Mouse (Mus musculus) MEL (cell line): ENCODE measurements around the gene Fkbp6. TPM values are rescaled to one million over a fixed set of nuclear protein-coding genes. Genes with fewer than 3 reads are reported as not detected.

Source experiments
- DNase-seq: peaks from one replicate; pipeline ENCODE4 v3.0.0; 2011; ENCODE audit warnings: low read depth, low spot score
- H3K27ac ChIP-seq: 2 replicates; pipeline ENCODE4 v1.5.1; 2012; ENCODE audit warnings: low read depth, mild to moderate bottlenecking, control low read depth, low read length, moderate library complexity; ENCODE audit not compliant: control insufficient read depth
- H3K27me3 ChIP-seq, 2 experiments: fragments of 150-350 bp in 1 of 2; sonication (generic) in 1 of 2; 2 replicates each; pipeline ENCODE4 v1.6.1; 2012; ENCODE audit warnings: low read length in 2 of 2, mild to moderate bottlenecking in 2 of 2, improper control_type of control experiment in 1 of 2, moderate library complexity in 1 of 2; ENCODE audit not compliant: insufficient read depth in 2 of 2, control insufficient read depth in 1 of 2
- H3K36me3 ChIP-seq, 2 experiments: 2 replicates each; pipeline ENCODE4 v1.6.1; 2012 to 2014; ENCODE audit warnings: low read length in 2 of 2, improper control_type of control experiment in 1 of 2, inconsistent platforms in 1 of 2, mild to moderate bottlenecking in 1 of 2; ENCODE audit not compliant: insufficient read depth in 2 of 2, control insufficient read depth in 1 of 2
- H3K4me1 ChIP-seq, 2 experiments: fragments of 150-350 bp in 1 of 2; sonication (generic) in 1 of 2; 2 replicates each; pipeline ENCODE4 v1.6.1; 2012; ENCODE audit warnings: low read length in 2 of 2, improper control_type of control experiment in 1 of 2, mild to moderate bottlenecking in 1 of 2; ENCODE audit not compliant: insufficient read depth in 2 of 2, control insufficient read depth in 1 of 2
- H3K4me3 ChIP-seq, 2 experiments: fragments of 150-350 bp in 1 of 2; sonication (generic) in 1 of 2; 2 replicates each; pipeline ENCODE4 v1.5.1; 2012; ENCODE audit warnings: low read depth in 2 of 2, low read length in 2 of 2, mild to moderate bottlenecking in 2 of 2, moderate library complexity in 2 of 2, control low read depth in 1 of 2, improper control_type of control experiment in 1 of 2; ENCODE audit not compliant: control insufficient read depth in 1 of 2, insufficient read depth in 1 of 2
- H3K79me2 ChIP-seq: 2 replicates; pipeline ENCODE4 v1.6.1; 2012; ENCODE audit warnings: mild to moderate bottlenecking, low read length, moderate library complexity; ENCODE audit not compliant: control insufficient read depth, poor library complexity, insufficient read depth
- H3K9ac ChIP-seq: 2 replicates; pipeline ENCODE4 v1.6.1; 2012; ENCODE audit warnings: low read depth, mild to moderate bottlenecking, control low read depth, low read length, moderate library complexity; ENCODE audit not compliant: control insufficient read depth, poor library complexity, severe bottlenecking
- H3K9me3 ChIP-seq: fragments of 150-350 bp; sonication (generic); replicated peaks from 2 replicates; pipeline ENCODE4 v1.6.1; 2012; ENCODE audit warnings: mild to moderate bottlenecking, low read length, improper control_type of control experiment, moderate library complexity; ENCODE audit not compliant: insufficient read depth
- E2F4 ChIP-seq: IDR thresholded peaks from 2 replicates; pipeline ENCODE4 v1.6.1; 2011; ENCODE audit warnings: low read depth, low read length, improper control_type of control experiment, borderline replicate concordance
- GABPA ChIP-seq: IDR thresholded peaks from 2 replicates; pipeline ENCODE4 v1.6.1; 2012; ENCODE audit warnings: low read depth, mild to moderate bottlenecking, inconsistent platforms, low read length, improper control_type of control experiment, moderate library complexity
- GATA1 ChIP-seq: IDR thresholded peaks from 2 replicates; pipeline ENCODE4 v1.6.1; 2011; ENCODE audit warnings: low read depth, low read length, improper control_type of control experiment
- JUND ChIP-seq: IDR thresholded peaks from 2 replicates; pipeline ENCODE4 v1.6.1; 2011; ENCODE audit warnings: low read depth, mild to moderate bottlenecking, improper control_type of control experiment, low read length
- KAT2A ChIP-seq: conservative IDR thresholded peaks from 2 replicates; pipeline ENCODE4 v1.6.1; 2012; ENCODE audit warnings: low read depth, low read length, improper control_type of control experiment, inconsistent platforms
- MAZ ChIP-seq: IDR thresholded peaks from 2 replicates; pipeline ENCODE4 v1.6.1; 2012; ENCODE audit warnings: low read depth, mild to moderate bottlenecking, inconsistent platforms, low read length, improper control_type of control experiment
- MYC ChIP-seq: IDR thresholded peaks from 2 replicates; pipeline ENCODE4 v1.6.1; 2011; ENCODE audit warnings: low read depth, mild to moderate bottlenecking, low read length, improper control_type of control experiment, moderate library complexity
- POLR2A ChIP-seq, 2 experiments: IDR thresholded peaks; 2 replicates each; pipeline ENCODE4 v1.6.1; 2011 to 2012; ENCODE audit warnings: low read length in 2 of 2, mild to moderate bottlenecking in 2 of 2, control low read depth in 1 of 2, improper control_type of control experiment in 1 of 2, low read depth in 1 of 2, moderate library complexity in 1 of 2; ENCODE audit not compliant: control insufficient read depth in 1 of 2, insufficient read depth in 1 of 2, poor library complexity in 1 of 2
- RAD21 ChIP-seq: IDR thresholded peaks from 2 replicates; pipeline ENCODE4 v1.6.1; 2011; ENCODE audit warnings: mild to moderate bottlenecking, low read depth, low read length, improper control_type of control experiment
- RCOR1 ChIP-seq: IDR thresholded peaks from 2 replicates; pipeline ENCODE4 v1.6.1; 2012; ENCODE audit warnings: low read depth, mild to moderate bottlenecking, inconsistent platforms, low read length, improper control_type of control experiment
- SMC3 ChIP-seq: IDR thresholded peaks from 2 replicates; pipeline ENCODE4 v1.6.1; 2011; ENCODE audit warnings: low read depth, low read length, improper control_type of control experiment
- UBTF ChIP-seq: IDR thresholded peaks from 2 replicates; pipeline ENCODE4 v1.6.1; 2012; ENCODE audit warnings: low read depth, mild to moderate bottlenecking, inconsistent platforms, low read length, improper control_type of control experiment, moderate library complexity, borderline replicate concordance; ENCODE audit not compliant: insufficient read depth
- USF1 ChIP-seq: IDR thresholded peaks from 2 replicates; pipeline ENCODE4 v1.6.1; 2014; ENCODE audit warnings: low read depth, mild to moderate bottlenecking, inconsistent platforms, low read length, improper control_type of control experiment, moderate library complexity
- USF2 ChIP-seq, 2 experiments: IDR thresholded peaks; 2 replicates each; pipeline ENCODE4 v1.6.1; 2011 to 2012; ENCODE audit warnings: improper control_type of control experiment in 2 of 2, low read length in 2 of 2, borderline replicate concordance in 1 of 2, inconsistent platforms in 1 of 2, low read depth in 1 of 2, mild to moderate bottlenecking in 1 of 2; ENCODE audit not compliant: insufficient read depth in 1 of 2
- ZKSCAN1 ChIP-seq: IDR thresholded peaks from 2 replicates; pipeline ENCODE4 v1.6.1; 2012; ENCODE audit warnings: low read depth, mild to moderate bottlenecking, inconsistent platforms, low read length, improper control_type of control experiment, moderate library complexity
- ZNF384 ChIP-seq: IDR thresholded peaks from 2 replicates; pipeline ENCODE4 v1.6.1; 2012; ENCODE audit warnings: low read depth, mild to moderate bottlenecking, inconsistent platforms, low read length, improper control_type of control experiment
- polyA plus RNA-seq, 2 experiments: library from polyadenylated mRNA; stranded (reverse) in 1 of 2; unstranded in 1 of 2; fragments of >175 nt in 1 of 2; fragments of >200 nt in 1 of 2; gene quantifications; 2 replicates each; pipeline versions ENCODE4 v1.2.1 to v1.2.4; 2012; ENCODE audit warnings: low replicate concordance in 2 of 2, low read depth in 1 of 2; ENCODE audit not compliant: insufficient read length in 2 of 2, insufficient read depth in 1 of 2, missing spikeins in 1 of 2
- total RNA-seq: library from RNA; depleted of rRNA; stranded (reverse); fragments of 300-350 nt; gene quantifications from 2 replicates; pipeline ENCODE4 v1.2.3, GENCODE M21; 2012

Gene Fkbp6
- total and polyA plus RNA-seq, 3 experiments = 0.10 to 0.19 TPM; not detected in 1

DNA sequence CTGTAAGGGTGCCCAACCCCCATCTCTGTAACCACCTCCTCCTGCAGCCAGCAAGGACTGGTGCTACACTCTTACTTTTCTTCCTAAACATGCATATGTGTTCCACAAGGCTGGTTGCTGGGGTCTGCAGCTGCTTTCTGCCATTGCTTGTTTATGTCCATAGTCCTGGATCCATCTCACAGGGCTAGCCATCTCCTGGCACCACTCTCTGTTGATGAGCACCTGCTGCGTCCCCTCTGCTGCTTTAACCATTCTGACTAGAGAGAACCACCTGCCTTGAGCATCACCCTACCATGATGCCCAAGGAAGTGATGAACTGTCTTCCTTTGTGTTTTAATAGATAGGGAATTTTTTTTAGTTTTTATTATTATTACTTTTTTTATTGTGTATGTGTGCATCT lies 106.7 kb downstream of the Fkbp6 start:
- no peak for DNase-seq
- no peaks in the 10 kb centered on the region for H3K27me3 ChIP-seq
- no peak overlapping the region for H3K4me3 ChIP-seq
- TF ChIP-seq POLR2A (IDR thresholded peaks at IDR 0.05; ENCODE audit: control insufficient read depth in 1 of 2, insufficient read depth in 1 of 2, low read depth in 1 of 2, low read length in 2 of 2, poor library complexity in 1 of 2) (no peak), ZKSCAN1 (no peak), MYC (no peak), RCOR1 (no peak), UBTF (no peak), KAT2A (no peak), JUND (no peak), E2F4 (no peak), RAD21 (no peak)
- H3K36me3 ChIP-seq = peaks cover 0 to 35% of the 10 kb centered on the region in 2 experiments; a peak in 2 of 4 replicates
- H3K9ac ChIP-seq = no peak overlapping the region
- no peaks in the 10 kb centered on the region for H3K9me3 ChIP-seq
- H3K27ac ChIP-seq = no peak overlapping the region
- H3K79me2 ChIP-seq = no peaks in the 10 kb centered on the region
- no peaks in the 10 kb centered on the region for H3K4me1 ChIP-seq

DNA sequence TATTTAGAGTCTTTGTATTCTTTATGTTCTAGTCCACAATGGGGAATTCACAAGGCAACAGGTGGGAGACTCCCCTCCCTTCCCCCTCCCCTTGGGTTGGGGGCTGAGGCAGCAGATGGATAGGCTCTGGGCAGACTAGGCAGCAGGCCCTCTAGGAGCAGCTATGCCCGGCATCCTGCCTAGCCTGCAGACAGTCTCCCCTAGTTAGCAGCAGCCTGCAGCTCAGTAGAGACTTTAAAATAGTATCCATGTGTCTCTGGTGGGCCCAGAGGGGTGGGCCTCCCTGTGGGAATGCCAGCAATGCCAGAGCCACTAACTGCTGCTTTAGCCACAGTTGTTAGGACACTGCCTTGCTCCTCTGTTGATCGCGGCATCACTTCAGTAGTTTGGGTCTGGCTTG lies 107.2 kb downstream of the Fkbp6 start:
- Histone ChIP-seq H3K27ac (no peak overlapping the region), H3K27me3 (no peaks in the 10 kb centered on the region), H3K9ac (no peak overlapping the region), H3K4me3 (no peak overlapping the region)
- TF ChIP-seq SMC3 (no peak), GABPA (no peak), ZNF384 (no peak), USF2 (IDR thresholded peaks at IDR 0.05; ENCODE audit: borderline replicate concordance in 1 of 2, insufficient read depth in 1 of 2, low read depth in 1 of 2, low read length in 2 of 2) (no peak), MAZ (no peak), GATA1 (no peak), JUND (no peak), USF1 (no peak), UBTF (no peak)
- TF ChIP-seq, all 39 proteins: peak for 0
- no peaks in the 10 kb centered on the region for H3K4me1 ChIP-seq
- H3K36me3 ChIP-seq = peaks cover 0 to 35% of the 10 kb centered on the region in 2 experiments; a peak in 2 of 4 replicates
- H3K9me3 ChIP-seq = no peaks in the 10 kb centered on the region
- no peak for DNase-seq
- no peaks in the 10 kb centered on the region for H3K79me2 ChIP-seq
